Mouse (Mus musculus): ENCODE results near the gene Cd68. TPM values are rescaled to one million over a fixed set of nuclear protein-coding genes. Genes with fewer than 3 reads are reported as not detected.

The Cd68 gene
- polyA plus RNA-seq, 1 experiment from 2014 or later, result 18.9 TPM

- H3K36me3 ChIP-seq (ENCODE audit: control insufficient read depth, insufficient read depth, low read length), result no peaks in the 10 kb centered on the region
- ATAC-seq (ENCODE audit: insufficient read depth, low FRiP score), result no peak
- H3K27ac ChIP-seq (ENCODE audit: low read length), result peak within 1 kb of the TSS; percentile 89
- no peak within 1 kb of the TSS for H3K4me3 ChIP-seq (replicated peaks; ENCODE audit: low read length)
- peaks cover 35% of the 10 kb centered on the region for H3K4me1 ChIP-seq (ENCODE audit: control insufficient read depth, insufficient read depth, low read length)
- no peaks in the 10 kb centered on the region for H3K27me3 ChIP-seq (ENCODE audit: control insufficient read depth, insufficient read depth, low read length)
- H3K9me3 ChIP-seq (replicated peaks; ENCODE audit: control insufficient read depth, low read length), result no peaks in the 10 kb centered on the region
- WGBS, result 58% methylated on average over 10 of the region's 10 CpGs
- peak within 1 kb of the TSS; percentile 20; the same call in 1 of the 2 replicates for H3K4me2 ChIP-seq (ENCODE audit: low read depth, low read length)
- peak within 1 kb of the TSS; percentile 60 for H3K9ac ChIP-seq (ENCODE audit: low read length)
Measured at GRCm38 (mm10) chr11:69685526-69686148, 19.7 kb upstream of the Cd68 start, which contains the start of gene Tnfsf13. Gene Tnfsf13 (minus strand): TSS chr11:69685784.

- H3K9ac ChIP-seq (ENCODE audit: low read length), result 0 out of 2 replicates have a peak overlapping the region, but pooled peaks have one; percentile 38
Measured at GRCm38 (mm10) chr11:69684936-69685335, 19.0 kb upstream of the Cd68 start.

DNA sequence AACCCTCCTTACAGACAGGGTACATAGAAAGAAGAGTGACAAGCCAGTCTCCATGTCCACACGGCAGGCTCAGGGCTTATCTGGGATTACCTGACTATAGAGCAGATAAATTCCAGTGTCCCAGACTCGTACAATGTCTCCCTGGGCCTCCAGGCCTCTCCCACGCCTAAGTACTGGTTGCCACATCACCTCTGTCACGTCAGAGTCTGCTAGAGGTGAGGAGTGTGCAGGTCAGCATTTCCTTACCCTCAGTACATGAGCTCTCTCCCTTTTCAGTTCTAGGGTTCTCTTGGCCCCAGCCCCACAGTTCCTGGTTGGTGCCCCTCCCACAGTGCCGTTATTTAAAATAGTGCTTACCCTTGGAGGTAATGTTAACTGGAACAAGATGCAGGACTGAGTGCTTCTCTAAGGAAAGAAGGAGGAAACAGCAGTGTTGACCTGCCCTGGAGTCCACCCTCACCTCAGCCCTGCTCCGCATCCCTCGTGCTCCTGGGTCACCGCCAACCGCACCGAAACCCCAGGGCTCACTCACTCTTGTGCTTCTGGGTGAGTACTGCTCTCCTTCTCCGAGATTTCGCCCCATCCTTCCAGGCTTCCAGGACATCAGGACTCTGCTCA is 18.3 kb upstream of the Cd68 start:
- Histone ChIP-seq H3K9ac (ENCODE audit: low read length) (0 out of 2 replicates have a peak overlapping the region, but pooled peaks have one; percentile 7), H3K4me2 (ENCODE audit: low read depth, low read length) (no peak overlapping the region), H3K4me1 (ENCODE audit: control insufficient read depth, insufficient read depth, low read length) (peaks cover 39% of the 10 kb centered on the region), H3K27ac (ENCODE audit: low read length) (no peak overlapping the region), H3K27me3 (ENCODE audit: control insufficient read depth, insufficient read depth, low read length) (no peaks in the 10 kb centered on the region), H3K36me3 (ENCODE audit: control insufficient read depth, insufficient read depth, low read length) (no peaks in the 10 kb centered on the region), H3K4me3 (replicated peaks; ENCODE audit: low read length) (no peak overlapping the region), H3K9me3 (replicated peaks; ENCODE audit: control insufficient read depth, low read length) (no peaks in the 10 kb centered on the region)
- ATAC-seq (ENCODE audit: insufficient read depth, low FRiP score), result no peak
- 81% methylated on average over 12 of the region's 12 CpGs for WGBS

More at GRCm38 (mm10) chr11:69684936-69685335, 19.0 kb upstream of the Cd68 start:
- Histone ChIP-seq H3K36me3 (ENCODE audit: control insufficient read depth, insufficient read depth, low read length) (no peaks in the 10 kb centered on the region), H3K4me2 (ENCODE audit: low read depth, low read length) (no peak overlapping the region), H3K4me3 (replicated peaks; ENCODE audit: low read length) (no peak overlapping the region), H3K27ac (ENCODE audit: low read length) (peak overlapping the region; percentile 89), H3K27me3 (ENCODE audit: control insufficient read depth, insufficient read depth, low read length) (no peaks in the 10 kb centered on the region), H3K9me3 (replicated peaks; ENCODE audit: control insufficient read depth, low read length) (no peaks in the 10 kb centered on the region), H3K4me1 (ENCODE audit: control insufficient read depth, insufficient read depth, low read length) (peaks cover 39% of the 10 kb centered on the region)
- 85% methylated on average over 6 of the region's 6 CpGs for WGBS
- ATAC-seq (ENCODE audit: insufficient read depth, low FRiP score), result no peak

- H3K27me3 ChIP-seq (ENCODE audit: control insufficient read depth, insufficient read depth, low read length), result no peaks in the 10 kb centered on the region
- H3K9ac ChIP-seq (ENCODE audit: low read length), result peak overlapping the region; percentile 37; the same call in 1 of the 2 replicates
- H3K9me3 ChIP-seq (replicated peaks; ENCODE audit: control insufficient read depth, low read length), result no peaks in the 10 kb centered on the region
- H3K36me3 ChIP-seq (ENCODE audit: control insufficient read depth, insufficient read depth, low read length), result no peaks in the 10 kb centered on the region
- no peak for ATAC-seq (ENCODE audit: insufficient read depth, low FRiP score)
- 75% methylated on average over 7 of the region's 7 CpGs for WGBS
- 0 out of 2 replicates have a peak overlapping the region, but pooled peaks have one; percentile 57 for H3K27ac ChIP-seq (ENCODE audit: low read length)
- H3K4me2 ChIP-seq (ENCODE audit: low read depth, low read length), result no peak overlapping the region; the same call in 1 of the 2 replicates
- no peak overlapping the region for H3K4me3 ChIP-seq (replicated peaks; ENCODE audit: low read length)
- peaks cover 39% of the 10 kb centered on the region for H3K4me1 ChIP-seq (ENCODE audit: control insufficient read depth, insufficient read depth, low read length)
Measured at GRCm38 (mm10) chr11:69683576-69683975, 17.6 kb upstream of the Cd68 start.

DNA sequence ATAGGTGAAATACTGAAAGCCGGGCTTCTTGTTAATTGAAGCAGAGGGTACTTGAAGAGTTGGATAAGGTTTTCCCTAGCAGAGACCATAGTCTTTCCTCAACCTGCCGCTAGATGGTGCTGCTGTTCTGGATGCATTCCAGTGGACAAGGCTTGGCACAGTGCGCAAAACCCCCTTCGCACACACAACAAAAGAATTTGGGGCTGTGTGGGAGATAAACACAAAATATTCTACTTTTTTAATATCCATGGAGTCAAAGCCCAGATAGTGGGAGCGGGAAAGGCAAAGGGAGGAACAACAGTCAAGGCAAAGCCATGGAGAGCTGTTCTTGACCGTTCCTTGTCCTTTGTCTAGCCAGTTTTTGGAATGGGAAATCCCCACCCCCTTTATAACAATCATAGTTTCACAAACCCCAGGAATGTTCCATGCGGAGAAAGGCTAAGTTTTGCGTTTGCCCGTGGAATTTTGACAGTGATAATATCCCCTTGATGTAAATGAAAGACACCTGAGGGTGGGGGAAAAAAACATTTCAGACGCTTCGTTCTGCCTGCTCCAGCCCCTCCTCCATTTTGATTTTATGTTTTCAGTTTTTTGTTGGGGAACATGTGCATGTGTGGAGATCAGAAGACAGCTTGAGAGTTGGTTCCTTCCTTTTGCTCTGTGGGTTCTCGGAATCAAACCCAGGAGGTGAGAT is 17.0 kb upstream of the Cd68 start:
- Histone ChIP-seq H3K9me3 (replicated peaks; ENCODE audit: control insufficient read depth, low read length) (no peaks in the 10 kb centered on the region), H3K4me1 (ENCODE audit: control insufficient read depth, insufficient read depth, low read length) (peaks cover 39% of the 10 kb centered on the region), H3K36me3 (ENCODE audit: control insufficient read depth, insufficient read depth, low read length) (no peaks in the 10 kb centered on the region), H3K9ac (ENCODE audit: low read length) (peak overlapping the region; percentile 37), H3K27ac (ENCODE audit: low read length) (peak overlapping the region; percentile 89), H3K4me2 (ENCODE audit: low read depth, low read length) (peak overlapping the region; percentile 97), H3K27me3 (ENCODE audit: control insufficient read depth, insufficient read depth, low read length) (no peaks in the 10 kb centered on the region), H3K4me3 (replicated peaks; ENCODE audit: low read length) (peak overlapping the region; percentile 24)
- WGBS, result 12% methylated on average over 12 of the region's 12 CpGs
- ATAC-seq (ENCODE audit: insufficient read depth, low FRiP score), result 0 out of 2 replicates have a peak, but pooled peaks have one; percentile 17

DNA sequence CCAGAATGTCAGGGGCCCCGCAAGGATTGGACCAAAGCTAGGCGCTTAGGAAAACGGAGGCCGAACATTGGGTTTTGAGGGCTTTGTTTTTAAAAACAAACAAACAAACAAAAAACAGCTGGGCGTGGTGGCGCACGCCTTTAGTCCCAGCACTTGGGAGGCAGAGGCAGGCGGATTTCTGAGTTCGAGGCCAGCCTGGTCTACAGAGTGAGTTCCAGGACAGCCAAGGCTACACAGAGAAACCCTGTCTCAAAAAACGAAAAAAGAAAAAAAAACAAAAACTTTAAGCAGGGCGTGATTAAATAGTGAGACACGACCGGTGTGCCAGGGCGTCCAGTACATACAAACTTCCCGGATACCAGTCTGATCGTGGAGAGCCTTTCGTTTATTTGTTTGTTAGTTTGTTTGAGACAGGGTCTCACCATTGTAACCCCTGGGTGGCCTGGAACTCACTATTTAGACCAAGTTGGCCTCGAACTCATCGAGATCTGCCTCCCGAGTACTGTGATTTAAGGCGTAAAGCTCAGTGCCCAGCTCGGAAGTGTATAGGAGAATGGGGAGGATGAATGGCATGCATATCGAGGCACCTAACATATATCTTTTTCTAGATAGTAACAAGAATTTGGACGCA is 16.4 kb upstream of the Cd68 start:
- Histone ChIP-seq H3K4me3 (replicated peaks; ENCODE audit: low read length) (peak overlapping the region; percentile 91), H3K9ac (ENCODE audit: low read length) (peak overlapping the region; percentile 86), H3K4me2 (ENCODE audit: low read depth, low read length) (peak overlapping the region; percentile 97), H3K36me3 (ENCODE audit: control insufficient read depth, insufficient read depth, low read length) (no peaks in the 10 kb centered on the region), H3K9me3 (replicated peaks; ENCODE audit: control insufficient read depth, low read length) (no peaks in the 10 kb centered on the region), H3K27ac (ENCODE audit: low read length) (peak overlapping the region; percentile 89), H3K4me1 (ENCODE audit: control insufficient read depth, insufficient read depth, low read length) (peaks cover 39% of the 10 kb centered on the region), H3K27me3 (ENCODE audit: control insufficient read depth, insufficient read depth, low read length) (no peaks in the 10 kb centered on the region)
- ATAC-seq (ENCODE audit: insufficient read depth, low FRiP score), result no peak
- WGBS, result 20% methylated on average over 24 of the region's 24 CpGs

- no peaks in the 10 kb centered on the region for H3K9me3 ChIP-seq (replicated peaks; ENCODE audit: control insufficient read depth, low read length)
- H3K27me3 ChIP-seq (ENCODE audit: control insufficient read depth, insufficient read depth, low read length), result no peaks in the 10 kb centered on the region
- peaks cover 34% of the 10 kb centered on the region for H3K4me1 ChIP-seq (ENCODE audit: control insufficient read depth, insufficient read depth, low read length)
- peak within 1 kb of the TSS; percentile 89 for H3K27ac ChIP-seq (ENCODE audit: low read length)
- peak within 1 kb of the TSS; percentile 97 for H3K4me2 ChIP-seq (ENCODE audit: low read depth, low read length)
- peak; percentile 95 for ATAC-seq (ENCODE audit: insufficient read depth, low FRiP score)
- under 1% methylated on average over 79 of the region's 80 CpGs for WGBS
- H3K4me3 ChIP-seq (replicated peaks; ENCODE audit: low read length), result peak within 1 kb of the TSS; percentile 91
- peak within 1 kb of the TSS; percentile 86 for H3K9ac ChIP-seq (ENCODE audit: low read length)
- no peaks in the 10 kb centered on the region for H3K36me3 ChIP-seq (ENCODE audit: control insufficient read depth, insufficient read depth, low read length)
Measured at GRCm38 (mm10) chr11:69681314-69682208, 15.6 kb upstream of the Cd68 start, which contains the start of gene Senp3. Gene Senp3 (minus strand): TSS chr11:69682084.

All from stomach, embryonic 16.5 days (tissue).